Mouse (Mus musculus) MEL-GATA-1-ER (cell line): ENCODE measurements around the gene Cd302.
A peak's percentile ranks its signal among the peaks of the same experiment; 100 is the strongest.

Experiments used
- DNase-seq: peaks from one replicate; pipeline ENCODE4 v3.0.0-alpha.2; 2012; ENCODE audit warnings: low read depth; ENCODE audit errors: extremely low read depth

Gene Cd302

GRCm38 (mm10) chr2:60284467-60284821 lies at the start of gene Cd302:
Cd302 (minus strand) TSS chr2:60284488.
- DNase-seq, result no peak

- DNase-seq, result no peak
Measured at GRCm38 (mm10) chr2:60328641-60329040, 44.4 kb upstream of the Cd302 start.

DNA sequence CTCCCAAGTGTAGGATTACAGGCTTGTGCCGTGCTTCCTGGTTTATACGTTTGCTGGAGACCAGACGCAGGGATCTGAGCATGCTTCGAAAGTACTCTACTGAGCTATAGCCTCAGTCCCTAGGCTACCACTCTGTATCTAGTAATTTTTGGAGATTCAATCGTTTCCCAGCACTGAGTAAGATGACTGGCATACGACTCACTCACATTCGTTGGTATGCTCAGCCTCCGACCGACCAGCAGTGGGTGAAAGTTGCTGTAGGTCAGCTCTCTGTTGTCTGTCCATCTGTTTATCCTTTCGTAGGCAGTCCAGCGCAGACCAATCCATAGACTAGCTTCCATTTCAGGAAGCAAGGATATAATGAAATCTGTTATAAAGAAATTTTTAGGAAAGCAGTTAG lies 43.3 kb upstream of the Cd302 start:
- no peak for DNase-seq

GRCm38 (mm10) chr2:60326948-60327347 lies 42.7 kb upstream of the Cd302 start:
- no peak for DNase-seq

- peak; percentile 17 for DNase-seq
Measured at GRCm38 (mm10) chr2:60323411-60323810, 39.1 kb upstream of the Cd302 start.

GRCm38 (mm10) chr2:60322031-60322726 lies 37.9 kb upstream of the Cd302 start:
- no peak for DNase-seq

DNA sequence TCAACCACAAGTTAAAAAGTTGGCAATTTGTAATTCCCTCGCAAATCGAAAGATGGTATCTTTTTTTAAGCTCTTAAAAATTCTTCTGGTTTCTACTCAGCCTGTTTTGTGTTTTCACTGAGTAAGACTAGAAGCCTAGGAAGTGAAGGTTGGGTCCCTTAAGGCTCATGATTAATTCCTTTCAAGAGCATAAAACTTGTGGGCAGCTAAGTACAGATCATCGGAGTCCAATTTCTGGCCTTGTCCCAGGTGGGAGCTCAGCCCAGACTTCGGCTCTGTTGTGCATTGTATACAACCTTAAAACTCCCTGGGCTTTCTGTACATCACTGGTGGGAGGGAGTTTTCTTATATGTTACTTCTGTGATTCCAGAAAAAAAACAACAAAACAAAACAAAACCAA lies 19.5 kb upstream of the Cd302 start:
- no peak for DNase-seq

GRCm38 (mm10) chr2:60299323-60299722 lies 15.0 kb upstream of the Cd302 start:
- DNase-seq, result no peak

GRCm38 (mm10) chr2:60298266-60298665 lies 14.0 kb upstream of the Cd302 start:
- peak; percentile 26 for DNase-seq

GRCm38 (mm10) chr2:60291381-60291780 lies 7.1 kb upstream of the Cd302 start:
- DNase-seq, result no peak

DNA sequence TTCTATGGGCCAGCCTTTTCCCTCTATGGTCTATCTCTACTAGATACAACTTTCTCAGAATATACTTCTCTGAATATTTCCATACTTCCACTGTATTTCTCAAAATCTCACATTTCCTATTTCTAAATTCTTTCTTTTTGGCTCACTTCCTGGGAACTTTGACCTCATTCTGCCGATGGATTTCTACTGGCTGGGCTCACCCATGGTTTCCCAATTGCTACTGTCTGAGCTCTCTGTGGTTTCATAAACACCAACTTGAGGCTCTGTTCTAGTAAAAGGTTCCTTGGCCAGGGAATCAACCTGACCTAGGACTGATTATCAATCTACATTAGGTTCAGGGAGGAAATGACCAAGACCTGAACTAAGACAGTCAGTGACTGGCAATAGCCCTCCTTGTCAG lies 5.2 kb upstream of the Cd302 start:
- no peak for DNase-seq

GRCm38 (mm10) chr2:60288606-60289005 lies 4.3 kb upstream of the Cd302 start:
- peak; percentile 66 for DNase-seq

- DNase-seq, result peak; percentile 40
Measured at GRCm38 (mm10) chr2:60285107-60285617, 874 bp upstream of the Cd302 start.

- no peak for DNase-seq
Measured at GRCm38 (mm10) chr2:60283751-60284466, 379 bp downstream of the Cd302 start.

- no peak for DNase-seq
Measured at GRCm38 (mm10) chr2:60283208-60283750, 1.0 kb downstream of the Cd302 start.

GRCm38 (mm10) chr2:60282625-60283024 lies 1.7 kb downstream of the Cd302 start:
- DNase-seq, result no peak

GRCm38 (mm10) chr2:60278627-60279026 lies 5.7 kb downstream of the Cd302 start:
- DNase-seq, result no peak

DNA sequence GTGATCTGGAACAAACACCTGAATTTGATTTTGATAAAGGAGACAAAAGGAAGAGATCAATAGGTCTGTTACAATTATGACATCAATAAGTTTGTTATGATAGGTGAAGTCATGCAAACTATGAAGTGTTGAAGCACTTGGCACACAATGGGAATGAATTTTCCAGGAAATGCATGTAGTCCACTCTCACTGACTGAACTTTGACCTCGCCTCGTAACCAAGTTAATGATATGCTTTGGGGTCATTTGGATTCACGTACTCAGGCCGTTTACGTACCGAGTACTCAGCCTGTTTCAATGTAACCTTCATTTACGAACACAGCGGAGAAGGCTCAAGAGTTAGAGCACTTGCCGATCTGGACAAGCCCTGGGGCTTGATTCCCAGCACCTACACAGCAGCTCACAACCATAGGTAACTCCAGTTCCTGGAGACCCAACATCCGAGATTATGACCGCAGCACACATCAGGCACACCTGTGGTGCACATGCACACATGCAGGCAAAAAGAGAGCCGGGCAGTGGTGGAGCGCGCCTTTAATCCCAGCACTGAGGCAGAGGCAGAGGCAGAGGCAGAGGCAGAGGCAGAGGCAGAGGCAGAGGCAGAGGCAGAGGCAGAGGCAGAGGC lies 14.3 kb downstream of the Cd302 start:
- DNase-seq, result no peak

- DNase-seq, result no peak
Measured at GRCm38 (mm10) chr2:60267567-60267966, 16.7 kb downstream of the Cd302 start.

DNA sequence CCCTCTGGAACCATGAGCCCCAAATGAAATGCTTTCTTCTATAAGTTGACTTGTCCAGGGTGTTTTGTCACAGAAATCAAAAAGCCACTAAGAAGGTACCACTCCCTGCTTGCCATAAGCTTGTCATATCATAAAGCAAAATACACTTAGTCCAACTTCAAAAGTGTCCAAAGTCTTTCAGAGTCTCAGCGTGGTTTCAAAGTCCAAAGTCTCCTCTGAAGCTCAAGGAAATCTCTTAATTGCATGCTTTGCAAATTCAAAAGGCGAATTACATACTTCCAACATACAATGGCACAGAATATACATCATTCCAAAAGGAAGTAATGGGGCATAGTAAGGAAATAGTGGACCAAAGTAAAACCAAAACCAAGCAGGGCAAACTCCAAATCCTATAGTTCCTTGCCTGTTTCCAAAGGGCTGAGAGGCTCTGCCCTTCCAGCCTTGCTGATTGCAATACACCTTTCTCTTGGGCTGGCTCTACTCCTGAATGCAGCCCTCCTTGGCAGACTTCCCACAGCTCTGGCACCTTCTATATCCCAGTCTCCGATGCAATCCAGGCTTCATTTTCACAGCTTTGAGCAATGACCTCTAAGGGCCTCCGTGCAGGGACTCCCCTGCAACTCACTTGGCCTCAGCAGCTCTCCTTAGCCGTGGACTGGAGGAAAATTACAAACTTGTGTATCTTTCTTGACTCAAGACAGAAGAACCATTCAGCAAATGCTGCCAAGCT lies 23.5 kb downstream of the Cd302 start:
- DNase-seq, result no peak

GRCm38 (mm10) chr2:60259186-60259585 lies 25.1 kb downstream of the Cd302 start:
- DNase-seq, result no peak
